Mouse (Mus musculus) left cerebral cortex, postnatal 4 days (tissue): ENCODE results near the gene Scin. TPM values are rescaled to one million over a fixed set of nuclear protein-coding genes. Genes with fewer than 3 reads are reported as not detected.
"Not testable (repeated sequence)": the region's sequence is repeated elsewhere in the genome, so short reads cannot be mapped to it uniquely, and the experiment has no call there.

Experiments
- DNase-seq: peaks from one replicate; pipeline ENCODE4 v3.0.0-alpha.2; 2022
- intact Hi-C: fragments of 180-260 bp; cut with DNase I; formaldehyde crosslinking; loops from one replicate; pipeline ENCODE4 v1.15.1; 2025
- total RNA-seq, 2 experiments: library from RNA; stranded (reverse); gene quantifications; 2 replicates each; pipeline ENCODE4 v1.2.3; 2021

Scin gene
- total RNA-seq, result under 1 TPM in 1 of 2 experiments, not detected in 1; 0.12 TPM

GRCm38 (mm10) chr12:40133573-40134271 is at the start of gene Scin:
TSS of gene Scin (minus strand) at chr12:40134228.
- peak; percentile 11 for DNase-seq
- intact Hi-C loops, result no loop called here

- DNase-seq, result peak; percentile 22
- intact Hi-C loops, result no loop called here
These were observed 43.1 kb upstream of the Scin start for GRCm38 (mm10) chr12:40177089-40177488.

- DNase-seq, result no peak
- intact Hi-C loops, result no loop called here
These were observed 42.1 kb upstream of the Scin start for GRCm38 (mm10) chr12:40176158-40176557.

- intact Hi-C loops, DNase-seq: not testable (repeated sequence)
These were observed 41.1 kb upstream of the Scin start for GRCm38 (mm10) chr12:40175171-40175570.

GRCm38 (mm10) chr12:40171637-40172036 is 37.6 kb upstream of the Scin start:
- DNase-seq, result no peak
- intact Hi-C loops, result no loop called here

GRCm38 (mm10) chr12:40169675-40170074 is 35.6 kb upstream of the Scin start:
- intact Hi-C loops, result loop anchor here (10.0 kb wide), 1 partner anchor 505 kb away; no protein-coding TSS in a partner anchor
- DNase-seq, result no peak

GRCm38 (mm10) chr12:40164621-40165020 is 30.6 kb upstream of the Scin start:
- DNase-seq, result no peak
- intact Hi-C loops, result loop anchor here (2.0 to 10.0 kb wide), 3 partner anchors 82 to 654 kb away; no protein-coding TSS in a partner anchor

GRCm38 (mm10) chr12:40160777-40161176 is 26.7 kb upstream of the Scin start:
- no peak for DNase-seq
- intact Hi-C loops, result loop anchor here (5.0 to 10.0 kb wide), 2 partner anchors 78 to 496 kb away; no protein-coding TSS in a partner anchor

- DNase-seq, result no peak
- intact Hi-C loops, result no loop called here
These were observed 20.2 kb upstream of the Scin start for GRCm38 (mm10) chr12:40154188-40154587.

GRCm38 (mm10) chr12:40152353-40153069 is 18.5 kb upstream of the Scin start:
- no peak for DNase-seq
- intact Hi-C loops, result no loop called here

- intact Hi-C loops, result no loop called here
- no peak for DNase-seq
These were observed 13.3 kb upstream of the Scin start for GRCm38 (mm10) chr12:40147319-40147718.

GRCm38 (mm10) chr12:40146510-40146909 is 12.5 kb upstream of the Scin start:
- no peak for DNase-seq
- intact Hi-C loops, result no loop called here

- intact Hi-C loops, result no loop called here
These were observed 6.7 kb upstream of the Scin start for GRCm38 (mm10) chr12:40140706-40141105.

GRCm38 (mm10) chr12:40139484-40140245 is 5.6 kb upstream of the Scin start:
- intact Hi-C loops, result no loop called here

More at GRCm38 (mm10) chr12:40140706-40141105, 6.7 kb upstream of the Scin start:
- DNase-seq, result no peak

GRCm38 (mm10) chr12:40134529-40134928 is 501 bp upstream of the Scin start:
- DNase-seq, result no peak
- intact Hi-C loops, result no loop called here

More at GRCm38 (mm10) chr12:40139484-40140245, 5.6 kb upstream of the Scin start:
- no peak for DNase-seq

GRCm38 (mm10) chr12:40133194-40133572 is 845 bp downstream of the Scin start:
- DNase-seq, result no peak
- intact Hi-C loops, result no loop called here

- intact Hi-C loops, result no loop called here
- DNase-seq, result no peak
These were observed 15.2 kb downstream of the Scin start for GRCm38 (mm10) chr12:40118872-40119271.

GRCm38 (mm10) chr12:40117045-40117444 is 17.0 kb downstream of the Scin start:
- intact Hi-C loops, result no loop called here
- no peak for DNase-seq

- intact Hi-C loops, result no loop called here
- no peak for DNase-seq
These were observed 17.8 kb downstream of the Scin start for GRCm38 (mm10) chr12:40116214-40116613.

GRCm38 (mm10) chr12:40114883-40115282 is 19.1 kb downstream of the Scin start:
- DNase-seq, result no peak
- intact Hi-C loops, result no loop called here

GRCm38 (mm10) chr12:40114020-40114419 is 20.0 kb downstream of the Scin start:
- intact Hi-C loops, result no loop called here
- no peak for DNase-seq
